Mouse (Mus musculus) MEL (cell line): Measurements from ENCODE around the gene Ublcp1.
A peak's percentile ranks its signal among the peaks of the same experiment; 100 is the strongest.

Source experiments
- CHD1 ChIP-seq: IDR thresholded peaks from 2 replicates; pipeline ENCODE4 v1.6.1; 2012; ENCODE audit warnings: low read depth, mild to moderate bottlenecking, inconsistent platforms, low read length, improper control_type of control experiment
- CTCF ChIP-seq, 3 experiments: IDR thresholded peaks in 2 of 3; conservative IDR thresholded peaks in 1 of 3; 2 replicates each; pipeline ENCODE4 v1.5.1; 2011 to 2012; ENCODE audit warnings: low read length in 3 of 3, low read depth in 2 of 3, mild to moderate bottlenecking in 2 of 3, improper control_type of control experiment in 1 of 3, inconsistent platforms in 1 of 3, mixed read lengths in 1 of 3, moderate library complexity in 1 of 3; ENCODE audit not compliant: control insufficient read depth in 1 of 3, insufficient read depth in 1 of 3, poor library complexity in 1 of 3, severe bottlenecking in 1 of 3
- EP300 ChIP-seq, 2 experiments: IDR thresholded peaks; 2 replicates each; pipeline ENCODE4 v1.6.1; 2011; ENCODE audit warnings: improper control_type of control experiment in 2 of 2, low read length in 2 of 2, low read depth in 1 of 2, mild to moderate bottlenecking in 1 of 2
- JUND ChIP-seq: IDR thresholded peaks from 2 replicates; pipeline ENCODE4 v1.6.1; 2011; ENCODE audit warnings: low read depth, mild to moderate bottlenecking, improper control_type of control experiment, low read length
- KAT2A ChIP-seq: conservative IDR thresholded peaks from 2 replicates; pipeline ENCODE4 v1.6.1; 2012; ENCODE audit warnings: low read depth, low read length, improper control_type of control experiment, inconsistent platforms
- MAFK ChIP-seq: IDR thresholded peaks from 2 replicates; pipeline ENCODE4 v1.6.1; 2011; ENCODE audit warnings: low read depth, mild to moderate bottlenecking, low read length, improper control_type of control experiment, borderline replicate concordance
- MAX ChIP-seq: IDR thresholded peaks from 2 replicates; pipeline ENCODE4 v1.6.1; 2011; ENCODE audit warnings: low read length, improper control_type of control experiment
- NRF1 ChIP-seq: IDR thresholded peaks from 2 replicates; pipeline ENCODE4 v1.6.1; 2014; ENCODE audit warnings: low read depth, mild to moderate bottlenecking, inconsistent platforms, low read length, improper control_type of control experiment, moderate library complexity; ENCODE audit not compliant: poor library complexity, insufficient read depth, severe bottlenecking
- POLR2A ChIP-seq, 2 experiments: IDR thresholded peaks; 2 replicates each; pipeline ENCODE4 v1.6.1; 2011 to 2012; ENCODE audit warnings: low read length in 2 of 2, mild to moderate bottlenecking in 2 of 2, control low read depth in 1 of 2, improper control_type of control experiment in 1 of 2, low read depth in 1 of 2, moderate library complexity in 1 of 2; ENCODE audit not compliant: control insufficient read depth in 1 of 2, insufficient read depth in 1 of 2, poor library complexity in 1 of 2
- POLR2AphosphoS2 ChIP-seq: IDR thresholded peaks from 2 replicates; pipeline ENCODE4 v1.6.1; 2011; ENCODE audit warnings: low read length, improper control_type of control experiment
- POLR2AphosphoS5 ChIP-seq: IDR thresholded peaks from 2 replicates; pipeline ENCODE4 v1.6.1; 2012; ENCODE audit warnings: low read depth, borderline replicate concordance, mild to moderate bottlenecking, inconsistent platforms, low read length, moderate library complexity, mixed read lengths
- RAD21 ChIP-seq: IDR thresholded peaks from 2 replicates; pipeline ENCODE4 v1.6.1; 2011; ENCODE audit warnings: mild to moderate bottlenecking, low read depth, low read length, improper control_type of control experiment
- ZMIZ1 ChIP-seq: IDR thresholded peaks from 2 replicates; pipeline ENCODE4 v1.6.1; 2012; ENCODE audit warnings: low read depth, mild to moderate bottlenecking, inconsistent platforms, low read length, improper control_type of control experiment, moderate library complexity
- ZNF384 ChIP-seq: IDR thresholded peaks from 2 replicates; pipeline ENCODE4 v1.6.1; 2012; ENCODE audit warnings: low read depth, mild to moderate bottlenecking, inconsistent platforms, low read length, improper control_type of control experiment

GRCm38 (mm10) chr11:44466949-44467442, 3.3 kb downstream of the Ublcp1 start:
- TF ChIP-seq ZMIZ1 = no peak
- TF ChIP-seq CTCF (IDR thresholded peaks at IDR 0.05 in 2 of 3, conservative IDR thresholded peaks at IDR 0.05 in 1 of 3; ENCODE audit: control insufficient read depth in 1 of 3, insufficient read depth in 1 of 3, low read depth in 2 of 3, low read length in 3 of 3, poor library complexity in 1 of 3, severe bottlenecking in 1 of 3) = no peak
- peak; percentile 51; the same call in 1 of the 2 replicates for TF ChIP-seq MAX
- TF ChIP-seq JUND = no peak
- TF ChIP-seq ZNF384 = no peak
- TF ChIP-seq NRF1 = no peak
- TF ChIP-seq KAT2A = no peak
- no peak for TF ChIP-seq EP300 (IDR thresholded peaks at IDR 0.05; ENCODE audit: low read depth in 1 of 2, low read length in 2 of 2)
- TF ChIP-seq POLR2AphosphoS5 = no peak
- TF ChIP-seq POLR2A (IDR thresholded peaks at IDR 0.05; ENCODE audit: control insufficient read depth in 1 of 2, insufficient read depth in 1 of 2, low read depth in 1 of 2, low read length in 2 of 2, poor library complexity in 1 of 2) = no peak
- no peak for TF ChIP-seq RAD21
- no peak for TF ChIP-seq CHD1
- TF ChIP-seq POLR2AphosphoS2 = no peak
- TF ChIP-seq MAFK = no peak
